Mouse (Mus musculus): ENCODE measurements around the gene Fxr2. TPM values are rescaled to one million over a fixed set of nuclear protein-coding genes. Genes with fewer than 3 reads are reported as not detected.

Fxr2 gene
- 10 to 100 TPM; 68.3 to 68.4 TPM for total RNA-seq (2023)

DNA sequence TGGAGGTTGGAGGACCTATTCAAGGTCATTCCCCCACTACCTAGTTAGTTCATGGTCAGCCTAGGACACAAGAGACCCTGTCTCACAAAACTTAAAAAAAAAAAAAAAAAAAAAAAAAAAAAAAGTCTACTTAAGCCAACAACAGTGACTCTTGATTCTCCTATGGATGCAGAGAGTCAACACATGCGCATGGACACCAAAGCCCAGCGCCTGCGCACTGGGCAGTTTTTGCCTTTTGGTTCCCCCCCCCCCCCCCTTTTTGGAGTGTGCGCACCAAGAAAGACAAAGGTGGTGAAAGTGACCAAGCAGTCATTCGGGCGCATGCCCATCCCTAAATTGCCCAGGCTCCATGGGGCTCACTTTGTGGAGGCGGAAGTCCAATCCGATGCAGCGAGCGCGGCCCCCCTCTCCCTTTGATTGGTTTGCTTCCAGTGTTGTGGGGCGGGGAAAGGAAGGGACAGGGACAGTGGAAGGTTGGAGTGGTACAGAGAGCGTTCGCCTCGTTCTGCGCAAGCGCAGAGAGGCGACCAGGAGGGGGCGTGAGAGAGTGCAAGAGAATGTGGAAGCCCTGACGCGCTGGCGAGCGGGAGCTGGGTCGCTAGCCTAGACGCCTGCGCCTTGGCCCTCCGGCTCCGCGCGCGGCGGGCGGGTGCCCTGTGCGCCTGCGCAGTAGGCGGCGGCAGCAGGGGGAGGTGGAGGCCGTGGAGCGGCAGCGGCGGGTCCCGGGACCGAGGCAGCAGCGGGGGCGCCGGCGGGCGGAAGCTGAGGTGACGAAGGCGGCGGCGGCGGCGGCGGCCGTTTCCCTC, at the start of gene Fxr2:
TSS of gene Fxr2 (plus strand) at position 707 of the 806 bp plus-strand sequence.

DNA sequence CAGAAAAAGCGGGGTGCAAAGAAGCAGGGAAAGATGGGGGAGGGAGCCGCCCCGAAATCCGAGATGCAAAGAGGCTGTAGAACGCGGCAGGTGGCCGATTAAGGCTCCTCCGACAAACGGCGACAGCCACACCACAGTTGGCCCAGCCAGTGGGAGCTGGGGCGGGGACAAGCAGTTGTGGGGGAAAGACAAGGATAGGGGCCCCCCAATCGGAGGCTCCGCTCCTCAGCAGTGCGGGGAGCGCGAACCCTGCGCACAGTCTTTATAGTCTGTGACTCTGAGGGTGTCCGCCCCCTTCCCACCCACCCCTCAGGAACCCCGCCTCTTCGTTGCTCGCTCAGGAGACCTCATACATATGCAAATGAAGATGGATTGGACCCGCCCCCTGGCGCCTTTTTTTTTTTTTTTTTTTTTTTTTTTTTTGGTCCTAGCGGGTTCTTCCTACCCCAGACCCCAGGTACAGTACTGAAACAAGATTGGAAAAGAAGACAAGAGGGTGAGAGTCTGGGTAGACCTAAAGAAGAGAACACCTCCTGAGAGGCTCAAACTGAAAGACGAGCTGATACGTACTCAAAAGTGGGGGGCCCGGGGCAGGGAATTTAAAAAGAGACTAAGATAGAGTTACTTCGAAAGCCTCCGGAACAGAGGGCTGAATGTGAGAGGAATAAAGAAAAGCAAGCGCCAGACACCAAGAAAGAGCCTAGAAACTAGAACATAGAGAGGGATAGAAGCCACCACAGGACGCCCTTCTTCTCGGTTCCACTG, 26.9 kb upstream of the Fxr2 start, which contains the start of gene Atp1b2:
TSS of gene Atp1b2 (minus strand) at position 217 of the 765 bp plus-strand sequence.

DNA sequence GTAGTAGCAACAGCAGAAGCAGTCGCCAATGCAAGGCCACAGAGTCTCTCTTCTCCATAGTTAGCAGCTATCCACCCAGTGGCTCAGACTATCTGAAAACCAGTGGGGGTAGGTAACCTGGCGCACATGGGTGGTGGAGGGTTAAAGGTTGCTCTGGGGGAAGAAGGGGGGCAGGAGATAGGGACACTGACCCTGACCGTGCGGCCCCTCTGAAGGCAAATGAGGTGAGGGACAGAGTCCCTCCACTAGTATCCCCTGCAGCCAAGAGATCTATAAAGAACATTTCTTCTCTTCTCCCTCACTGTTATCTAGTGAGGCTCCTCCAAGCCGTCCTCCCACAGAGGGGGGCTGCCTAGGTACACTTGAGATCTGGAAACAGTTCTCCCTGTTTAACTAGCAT, 15.0 kb upstream of the Fxr2 start, which contains the start of gene Shbg:
TSS of gene Shbg (minus strand) at position 101 of the 400 bp plus-strand sequence.

DNA sequence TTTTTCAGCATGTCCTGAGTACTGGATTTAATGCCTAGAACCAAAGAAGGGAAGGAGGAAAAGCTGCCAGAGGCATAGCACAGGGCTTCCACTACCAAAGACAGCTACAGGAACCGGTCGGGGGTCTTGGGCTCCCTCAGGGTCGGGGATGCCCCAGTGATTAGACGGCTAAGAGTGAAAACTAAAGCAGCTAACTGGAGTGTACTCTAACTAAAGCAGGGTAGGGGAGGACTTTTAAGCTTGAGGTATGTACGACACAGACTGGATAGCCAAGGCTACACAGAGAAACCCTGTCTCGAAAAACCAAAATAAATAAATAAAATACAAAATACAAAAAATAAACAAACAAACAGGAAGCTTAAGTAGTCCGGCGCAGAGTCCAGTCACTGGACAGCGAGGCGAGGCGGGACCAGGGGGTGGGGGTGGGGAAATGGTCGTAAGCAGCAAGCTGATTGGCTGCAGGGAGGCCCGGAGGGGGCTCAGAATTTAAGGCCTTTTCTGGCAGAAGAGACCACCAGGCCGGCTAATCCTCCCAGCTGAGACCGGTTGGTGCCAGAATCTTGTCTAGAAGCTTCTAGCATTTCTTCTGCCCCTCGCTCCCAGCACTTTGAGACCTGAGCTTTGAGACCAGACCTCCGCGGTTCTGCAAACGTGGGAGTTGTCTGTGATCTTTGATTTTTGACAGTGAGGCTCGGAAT, 11.1 kb upstream of the Fxr2 start, which contains the start of gene Sat2:
TSS of gene Sat2 (plus strand) at position 454 of the 698 bp plus-strand sequence.

DNA sequence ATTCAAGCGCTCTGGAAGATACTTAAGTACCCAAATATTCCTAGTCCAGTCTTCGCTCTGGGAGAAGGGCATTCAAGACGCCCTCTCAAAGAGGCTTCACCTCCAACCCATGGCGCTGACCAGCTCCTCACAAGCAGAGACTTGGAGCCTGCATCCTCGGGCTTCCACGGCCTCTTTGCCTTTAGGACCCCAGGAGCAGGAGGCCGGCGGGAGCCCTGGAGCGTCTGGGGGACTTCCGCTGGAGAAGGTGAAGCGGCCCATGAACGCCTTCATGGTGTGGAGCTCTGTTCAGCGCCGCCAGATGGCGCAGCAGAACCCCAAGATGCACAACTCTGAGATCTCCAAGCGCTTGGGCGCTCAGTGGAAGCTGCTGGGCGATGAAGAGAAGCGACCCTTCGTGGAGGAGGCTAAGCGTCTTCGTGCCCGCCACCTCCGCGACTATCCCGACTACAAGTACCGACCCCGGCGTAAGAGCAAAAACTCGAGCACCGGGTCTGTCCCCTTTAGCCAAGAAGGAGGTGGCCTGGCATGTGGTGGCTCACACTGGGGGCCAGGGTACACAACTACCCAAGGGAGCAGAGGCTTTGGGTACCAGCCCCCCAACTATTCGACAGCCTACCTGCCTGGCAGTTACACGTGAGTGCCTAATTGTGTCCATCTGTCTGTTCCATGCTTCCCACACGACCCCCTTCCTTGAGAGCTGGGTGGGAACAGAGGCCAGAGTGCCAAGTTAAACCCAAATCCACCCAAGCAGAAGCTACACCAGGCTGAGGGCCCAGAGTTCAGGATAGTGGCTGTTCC, 22.7 kb downstream of the Fxr2 start, which contains the start of gene Sox15:
TSS of gene Sox15 (plus strand) at position 51 of the 801 bp plus-strand sequence.

GRCm38 (mm10) chr11:69662213-69662966, 29.6 kb downstream of the Fxr2 start, which contains the start of gene Mpdu1:
Gene Mpdu1, minus strand, starts transcription at chr11:69662642.

GRCm38 (mm10) chr11:69665961-69666664, 33.3 kb downstream of the Fxr2 start, which contains the start of gene Cd68:
Gene Cd68, minus strand, starts transcription at chr11:69666153.

DNA sequence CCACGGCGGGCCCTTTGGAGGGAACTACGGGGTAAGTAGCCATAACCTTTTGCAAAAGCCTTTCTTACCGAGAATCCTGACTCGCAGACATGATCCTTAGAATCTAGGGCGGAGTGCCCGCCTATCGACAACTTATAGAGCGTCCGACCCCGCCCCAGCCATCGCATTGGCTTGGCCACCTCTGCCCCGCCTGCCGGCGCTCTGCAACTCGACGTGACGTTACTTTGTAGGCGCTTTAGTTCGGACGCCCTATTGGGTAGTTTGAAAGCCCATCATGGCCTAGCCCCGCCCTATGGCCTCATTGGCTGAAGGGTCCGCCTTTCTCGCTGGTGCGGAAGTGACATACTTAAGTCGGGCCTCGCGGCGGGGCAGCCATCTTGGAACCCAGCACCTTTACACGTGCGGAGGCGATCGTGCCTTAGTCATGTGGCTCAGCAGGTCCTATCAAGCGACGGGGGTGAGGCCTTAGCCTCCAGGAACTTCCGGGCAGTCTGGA, 39.5 kb downstream of the Fxr2 start, which contains the start of gene Eif4a1:
TSS of gene Eif4a1 (minus strand) at position 213 of the 496 bp plus-strand sequence.

GRCm38 (mm10) chr11:69681314-69682208, 48.8 kb downstream of the Fxr2 start, which contains the start of gene Senp3:
Gene Senp3, minus strand, starts transcription at chr11:69682084.

DNA sequence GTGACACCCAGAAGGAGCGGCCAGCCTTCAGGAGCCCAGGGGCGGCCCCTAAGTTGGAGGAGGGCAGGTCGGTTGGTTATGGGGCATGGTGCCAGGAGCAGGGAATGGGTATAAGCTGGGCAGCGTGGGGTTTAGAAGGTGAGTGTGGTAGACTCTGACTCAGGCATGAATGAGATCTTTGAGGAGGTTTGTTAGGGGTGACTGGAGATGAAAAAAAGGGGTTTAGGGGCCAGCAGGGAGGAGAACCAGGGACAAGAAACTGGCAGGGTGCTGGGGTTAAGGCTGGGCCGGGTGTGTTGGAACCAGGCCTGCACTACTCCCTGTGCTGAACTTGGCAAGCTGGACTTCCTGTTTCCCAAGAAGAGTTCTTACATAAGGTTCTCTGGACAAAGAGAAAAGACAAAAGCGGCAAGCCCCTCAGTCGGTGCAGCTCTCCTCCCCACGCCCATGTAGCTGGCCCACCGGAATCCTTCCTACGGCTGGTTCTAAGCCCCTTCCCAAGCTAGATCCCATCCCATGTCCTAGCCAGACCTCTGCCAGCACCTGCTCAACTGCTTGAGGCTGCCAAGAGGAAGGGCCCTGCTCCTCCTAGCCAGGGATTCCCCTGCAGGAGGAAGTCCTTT, 52.8 kb downstream of the Fxr2 start, which contains the start of gene Tnfsf13:
TSS of gene Tnfsf13 (minus strand) at position 259 of the 623 bp plus-strand sequence.

GRCm38 (mm10) chr11:69695361-69696181, 62.8 kb downstream of the Fxr2 start, which contains the start of the genes Tnfsf12 and Tnfsfm13:
Gene Tnfsf12, minus strand, starts transcription at chr11:69695849.
Gene Tnfsfm13, minus strand, starts transcription at chr11:69696098.

Other genes starting within 250 kb of the Fxr2 start
- 10 to 100 TPM; 37.3 to 63.3 TPM for gene Naa38, start 237.5 kb upstream of the Fxr2 start, total RNA-seq (2023)
- gene Cyb5d1, start 237.4 kb upstream of the Fxr2 start, total RNA-seq (2023) = 10 to 100 TPM; 19.2 to 23.1 TPM
- gene Tmem88, start 234.8 kb upstream of the Fxr2 start, total RNA-seq (2023) = 10 to 100 TPM; 22.0 to 32.2 TPM
- 100 to 1,000 TPM; 375 to 454 TPM for gene Kdm6b, start 219.3 kb upstream of the Fxr2 start, total RNA-seq (2023)
- gene Dnah2, start 83.9 kb upstream of the Fxr2 start, total RNA-seq (2023) = 10 to 100 TPM; 35.0 to 38.9 TPM
- under 1 TPM; 0.63 to 0.70 TPM for gene Efnb3, start 72.8 kb upstream of the Fxr2 start, total RNA-seq (2023)
- 1 to 10 TPM; 6.8 to 8.1 TPM for gene Wrap53, start 52.7 kb upstream of the Fxr2 start, total RNA-seq (2023)
- gene Trp53, start 52.6 kb upstream of the Fxr2 start, total RNA-seq (2023) = 10 to 100 TPM; 79.2 to 81.1 TPM
- under 1 TPM in 1 of 2 experiments, not detected in 1; 0.24 TPM for gene Atp1b2, start 27.0 kb upstream of the Fxr2 start, total RNA-seq (2023)
- gene Shbg, start 15.1 kb upstream of the Fxr2 start, total RNA-seq (2023) = not detected
- gene Sat2, start 11.0 kb upstream of the Fxr2 start, total RNA-seq (2023) = 1 to 10 TPM in 1 of 2 experiments, not detected in 1; 1.8 TPM
- under 1 TPM in 1 of 2 experiments, not detected in 1; 0.64 TPM for gene Sox15, start 22.3 kb downstream of the Fxr2 start, total RNA-seq (2023)
- gene Mpdu1, start 29.7 kb downstream of the Fxr2 start, total RNA-seq (2023) = 10 to 100 TPM; 73.1 to 74.9 TPM
- 100 to 1,000 TPM; 685 to 696 TPM for gene Cd68, start 33.2 kb downstream of the Fxr2 start, total RNA-seq (2023)
- 100 to 1,000 TPM; 892 to 975 TPM for gene Eif4a1, start 39.4 kb downstream of the Fxr2 start, total RNA-seq (2023)
- gene Senp3, start 49.1 kb downstream of the Fxr2 start, total RNA-seq (2023) = 100 to 1,000 TPM; 109 to 116 TPM
- gene Tnfsf13, start 52.8 kb downstream of the Fxr2 start, total RNA-seq (2023) = 10 to 100 TPM; 63.1 to 66.0 TPM
- 10 to 100 TPM; 66.6 to 77.0 TPM for gene Tnfsf12, start 62.9 kb downstream of the Fxr2 start, total RNA-seq (2023)
- gene Tnfsfm13, start 63.1 kb downstream of the Fxr2 start, total RNA-seq (2023) = 10 to 100 TPM; 23.6 to 27.1 TPM
- 100 to 1,000 TPM; 114 to 142 TPM for gene Polr2a, start 125.6 kb downstream of the Fxr2 start, total RNA-seq (2023)
- gene Slc35g3, start 129.0 kb downstream of the Fxr2 start, total RNA-seq (2023) = not detected
- 10 to 100 TPM; 16.0 to 20.0 TPM for gene Zbtb4, start 132.9 kb downstream of the Fxr2 start, total RNA-seq (2023)
- under 1 TPM; 0.45 to 0.49 TPM for gene Chrnb1, start 163.0 kb downstream of the Fxr2 start, total RNA-seq (2023)
- gene Fgf11, start 168.9 kb downstream of the Fxr2 start, total RNA-seq (2023) = 1 to 10 TPM in 1 of 2 experiments, under 1 TPM in 1; 0.76 to 1.3 TPM
- not detected for gene Tmem102, start 172.6 kb downstream of the Fxr2 start, total RNA-seq (2023)
- gene Gm39566, start 182.3 kb downstream of the Fxr2 start, total RNA-seq (2023) = not detected
- not detected for gene Spem2, start 185.5 kb downstream of the Fxr2 start, total RNA-seq (2023)
- not detected for gene Spem1, start 189.2 kb downstream of the Fxr2 start, total RNA-seq (2023)
- 1 to 10 TPM; 1.9 to 2.6 TPM for gene Nlgn2, start 204.8 kb downstream of the Fxr2 start, total RNA-seq (2023)
- 100 to 1,000 TPM; 100 to 117 TPM for gene Tmem256, start 205.5 kb downstream of the Fxr2 start, total RNA-seq (2023)
- gene Plscr3, start 213.4 kb downstream of the Fxr2 start, total RNA-seq (2023) = 10 to 100 TPM; 39.8 to 43.6 TPM
- gene Tnk1, start 225.7 kb downstream of the Fxr2 start, total RNA-seq (2023) = not detected
- gene Tmem95, start 245.0 kb downstream of the Fxr2 start, total RNA-seq (2023) = not detected
- 1 to 10 TPM; 6.0 TPM for gene Kctd11, start 248.4 kb downstream of the Fxr2 start, total RNA-seq (2023)

Measured in monocyte, adult 59 days (primary cell).